Mouse (Mus musculus) liver, embryonic 12.5 days (tissue): ENCODE measurements around the gene Supt5. TPM values are rescaled to one million over a fixed set of nuclear protein-coding genes. Genes with fewer than 3 reads are reported as not detected.

Experiments
- ATAC-seq: fragments of 200-750 bp; cut with Nextera tagmentation; 2 replicates; pipeline ENCODE4 v1.8.0; 2017; ENCODE audit warnings: moderate number of reproducible peaks, mild to moderate bottlenecking, moderate library complexity
- H3K27ac ChIP-seq: fragments of 300-500 bp; sonication (generic); 2 replicates; pipeline ENCODE4 v1.5.1; 2016; ENCODE audit warnings: mild to moderate bottlenecking
- H3K27me3 ChIP-seq: fragments of 300-500 bp; sonication (generic); replicated peaks from 2 replicates; pipeline ENCODE4 v1.6.1; 2016; ENCODE audit warnings: mild to moderate bottlenecking, moderate library complexity
- H3K36me3 ChIP-seq: fragments of 300-500 bp; sonication (generic); 2 replicates; pipeline ENCODE4 v1.6.1; 2016; ENCODE audit warnings: mild to moderate bottlenecking, moderate library complexity
- H3K4me1 ChIP-seq: fragments of 300-500 bp; sonication (generic); 2 replicates; pipeline ENCODE4 v1.6.1; 2016
- H3K4me2 ChIP-seq: fragments of 300-500 bp; sonication (generic); 2 replicates; pipeline ENCODE4 v1.6.1; 2016; ENCODE audit warnings: mild to moderate bottlenecking, moderate library complexity
- H3K4me3 ChIP-seq: fragments of 300-500 bp; sonication (generic); 2 replicates; pipeline ENCODE4 v1.5.1; 2016; ENCODE audit warnings: mild to moderate bottlenecking, moderate library complexity
- H3K9ac ChIP-seq: fragments of 300-500 bp; sonication (generic); 2 replicates; pipeline ENCODE4 v1.6.1; 2016; ENCODE audit warnings: mild to moderate bottlenecking, moderate library complexity
- H3K9me3 ChIP-seq: fragments of 300-500 bp; sonication (generic); replicated peaks from 2 replicates; pipeline ENCODE4 v1.6.1; 2016; ENCODE audit warnings: mild to moderate bottlenecking, moderate library complexity
- WGBS: fragments of 180-500 bp; shearing (Covaris S2); methylation state at CpG from one replicate; pipeline ENCODE4 v1.1.7; 2016; ENCODE audit not compliant: insufficient replicate concordance; 5-methylcytosine and 5-hydroxymethylcytosine counted together
- polyA plus RNA-seq: library from polyadenylated mRNA; unstranded; fragments of >200 nt; fragmentation: Nextera tagmentation; extraction: Ambion mirVana; gene quantifications from 2 replicates; pipeline ENCODE4 v1.2.1, GENCODE M21; 2016

Supt5 gene
- polyA plus RNA-seq, 1 experiment from 2014 or later, result 54.0 TPM

- Histone ChIP-seq H3K4me1 (peaks cover 8% of the 10 kb centered on the region), H3K27me3 (peaks cover 9% of the 10 kb centered on the region; the same call in 1 of the 2 replicates), H3K27ac (no peak overlapping the region), H3K9me3 (no peaks in the 10 kb centered on the region), H3K4me2 (peak overlapping the region; percentile 78), H3K36me3 (no peaks in the 10 kb centered on the region), H3K4me3 (peak overlapping the region; percentile 71), H3K9ac (peak overlapping the region; percentile 84)
- no peak for ATAC-seq
- WGBS, result 80% methylated on average over 7 of the region's 7 CpGs
Measured at GRCm38 (mm10) chr7:28278279-28278652, 60.3 kb downstream of the Supt5 start.

GRCm38 (mm10) chr7:28277615-28278278 lies 60.8 kb downstream of the Supt5 start, which contains the start of gene Eid2b:
Eid2b (plus strand) TSS chr7:28277739.
- no peaks in the 10 kb centered on the region for H3K36me3 ChIP-seq
- H3K4me2 ChIP-seq, result peak within 1 kb of the TSS; percentile 78
- peaks cover 8% of the 10 kb centered on the region for H3K4me1 ChIP-seq
- H3K9ac ChIP-seq, result peak within 1 kb of the TSS; percentile 84
- peaks cover 9% of the 10 kb centered on the region; the same call in 1 of the 2 replicates for H3K27me3 ChIP-seq
- peak within 1 kb of the TSS; percentile 63 for H3K27ac ChIP-seq
- 2% methylated on average over 68 of the region's 68 CpGs for WGBS
- peak within 1 kb of the TSS; percentile 71 for H3K4me3 ChIP-seq
- H3K9me3 ChIP-seq, result no peaks in the 10 kb centered on the region
- ATAC-seq, result peak; percentile 75

GRCm38 (mm10) chr7:28277237-28277614 lies 61.3 kb downstream of the Supt5 start:
- no peak overlapping the region for H3K27ac ChIP-seq
- peak overlapping the region; percentile 71; the same call in 1 of the 2 replicates for H3K4me3 ChIP-seq
- H3K9me3 ChIP-seq, result no peaks in the 10 kb centered on the region
- H3K9ac ChIP-seq, result no peak overlapping the region
- H3K27me3 ChIP-seq, result peaks cover 9% of the 10 kb centered on the region; the same call in 1 of the 2 replicates
- H3K36me3 ChIP-seq, result no peaks in the 10 kb centered on the region
- 0 out of 2 replicates have a peak, but pooled peaks have one; percentile 2 for ATAC-seq
- no peak overlapping the region for H3K4me2 ChIP-seq
- WGBS, result 51% methylated on average over 8 of the region's 8 CpGs
- peaks cover 8% of the 10 kb centered on the region for H3K4me1 ChIP-seq

- Histone ChIP-seq H3K9me3 (no peaks in the 10 kb centered on the region), H3K9ac (no peak overlapping the region), H3K4me3 (no peak overlapping the region), H3K27ac (no peak overlapping the region), H3K36me3 (peaks cover 9% of the 10 kb centered on the region; the same call in 1 of the 2 replicates), H3K27me3 (peaks cover 24% of the 10 kb centered on the region), H3K4me1 (peaks cover 9% of the 10 kb centered on the region), H3K4me2 (no peak overlapping the region)
- no peak for ATAC-seq
- 60% methylated on average over 3 of the region's 3 CpGs for WGBS
Measured at GRCm38 (mm10) chr7:28271761-28272160, 66.8 kb downstream of the Supt5 start.

- H3K4me1 ChIP-seq, result peaks cover 9% of the 10 kb centered on the region
- H3K9me3 ChIP-seq, result no peaks in the 10 kb centered on the region
- H3K27ac ChIP-seq, result no peak overlapping the region
- no peak overlapping the region for H3K9ac ChIP-seq
- ATAC-seq, result no peak
- no peak overlapping the region for H3K4me3 ChIP-seq
- peaks cover 37% of the 10 kb centered on the region for H3K27me3 ChIP-seq
- H3K36me3 ChIP-seq, result peaks cover 9% of the 10 kb centered on the region; the same call in 1 of the 2 replicates
- WGBS, result 79% methylated on average over 12 of the region's 12 CpGs
- H3K4me2 ChIP-seq, result no peak overlapping the region
Measured at GRCm38 (mm10) chr7:28269355-28269754, 69.2 kb downstream of the Supt5 start.

GRCm38 (mm10) chr7:28268576-28268975 lies 70.0 kb downstream of the Supt5 start:
- Histone ChIP-seq H3K4me3 (peak overlapping the region; percentile 69), H3K27ac (peak overlapping the region; percentile 62; the same call in 1 of the 2 replicates), H3K9me3 (no peaks in the 10 kb centered on the region), H3K4me2 (peak overlapping the region; percentile 83), H3K4me1 (peaks cover 9% of the 10 kb centered on the region), H3K9ac (peak overlapping the region; percentile 72), H3K27me3 (peaks cover 39% of the 10 kb centered on the region), H3K36me3 (peaks cover 9% of the 10 kb centered on the region; the same call in 1 of the 2 replicates)
- 25% methylated on average over 16 of the region's 16 CpGs for WGBS
- no peak for ATAC-seq

GRCm38 (mm10) chr7:28268042-28268531 lies 70.5 kb downstream of the Supt5 start:
- H3K9ac ChIP-seq, result peak overlapping the region; percentile 72
- peaks cover 9% of the 10 kb centered on the region; the same call in 1 of the 2 replicates for H3K36me3 ChIP-seq
- peak; percentile 49 for ATAC-seq
- peak overlapping the region; percentile 62 for H3K27ac ChIP-seq
- no peaks in the 10 kb centered on the region for H3K9me3 ChIP-seq
- peak overlapping the region; percentile 69 for H3K4me3 ChIP-seq
- peaks cover 9% of the 10 kb centered on the region for H3K4me1 ChIP-seq
- H3K27me3 ChIP-seq, result peaks cover 41% of the 10 kb centered on the region
- peak overlapping the region; percentile 83 for H3K4me2 ChIP-seq
- 1% methylated on average over 51 of the region's 62 CpGs for WGBS

- Histone ChIP-seq H3K4me2 (peak within 1 kb of the TSS; percentile 83), H3K4me1 (peaks cover 9% of the 10 kb centered on the region), H3K27me3 (peaks cover 41% of the 10 kb centered on the region), H3K27ac (peak within 1 kb of the TSS; percentile 62), H3K9me3 (no peaks in the 10 kb centered on the region), H3K4me3 (peak within 1 kb of the TSS; percentile 69), H3K36me3 (peaks cover 9% of the 10 kb centered on the region; the same call in 1 of the 2 replicates), H3K9ac (peak within 1 kb of the TSS; percentile 72)
- ATAC-seq, result peak; percentile 57
- 6% methylated on average over 57 of the region's 57 CpGs for WGBS
Measured at GRCm38 (mm10) chr7:28267129-28268041, 71.2 kb downstream of the Supt5 start, which contains the start of gene Eid2. Eid2 (plus strand) TSS chr7:28267881.

GRCm38 (mm10) chr7:28265391-28265790 lies 73.2 kb downstream of the Supt5 start:
- Histone ChIP-seq H3K27me3 (peaks cover 41% of the 10 kb centered on the region), H3K4me2 (no peak overlapping the region), H3K36me3 (peaks cover 3% of the 10 kb centered on the region; the same call in 1 of the 2 replicates), H3K27ac (no peak overlapping the region), H3K4me3 (no peak overlapping the region), H3K9me3 (no peaks in the 10 kb centered on the region), H3K4me1 (peaks cover 9% of the 10 kb centered on the region), H3K9ac (no peak overlapping the region)
- no peak for ATAC-seq
- WGBS, result 78% methylated on average over 13 of the region's 13 CpGs
